Mouse (Mus musculus) lung, embryonic 14.5 days (tissue): Measurements from ENCODE around the gene Itpr2. TPM values are rescaled to one million over a fixed set of nuclear protein-coding genes. Genes with fewer than 3 reads are reported as not detected.

ENCODE experiments used
- ATAC-seq: fragments of 200-750 bp; cut with Nextera tagmentation; 2 replicates; pipeline ENCODE4 v1.8.0; 2017; ENCODE audit warnings: mild to moderate bottlenecking, moderate TSS enrichment, moderate library complexity; ENCODE audit not compliant: insufficient read depth
- DNase-seq: peaks from one replicate; pipeline ENCODE4 v3.0.0-alpha.2; 2015
- H3K27ac ChIP-seq: fragments of 300-500 bp; sonication (generic); 2 replicates; pipeline ENCODE4 v1.5.1; 2014; ENCODE audit warnings: low read depth, mild to moderate bottlenecking, moderate library complexity
- H3K27me3 ChIP-seq: fragments of 300-500 bp; sonication (generic); 2 replicates; pipeline ENCODE4 v1.6.1; 2014; ENCODE audit warnings: low read length, control low read depth; ENCODE audit not compliant: insufficient read depth
- H3K36me3 ChIP-seq: fragments of 300-500 bp; sonication (generic); 2 replicates; pipeline ENCODE4 v1.6.1; 2014; ENCODE audit warnings: control low read depth; ENCODE audit not compliant: insufficient read depth
- H3K4me1 ChIP-seq: fragments of 300-500 bp; sonication (generic); 2 replicates; pipeline ENCODE4 v1.6.1; 2014; ENCODE audit warnings: antibody characterized with exemption, control low read depth; ENCODE audit not compliant: insufficient read depth
- H3K4me2 ChIP-seq: fragments of 300-500 bp; sonication (generic); 2 replicates; pipeline ENCODE4 v1.6.1; 2014; ENCODE audit warnings: mild to moderate bottlenecking
- H3K4me3 ChIP-seq: fragments of 300-500 bp; sonication (generic); 2 replicates; pipeline ENCODE4 v1.5.1; 2014; ENCODE audit warnings: low read depth, low read length
- H3K9ac ChIP-seq: fragments of 300-500 bp; sonication (generic); 2 replicates; pipeline ENCODE4 v1.6.1; 2014
- H3K9me3 ChIP-seq: fragments of 300-500 bp; sonication (generic); 2 replicates; pipeline ENCODE4 v1.6.1; 2016; ENCODE audit warnings: low read depth, low read length, control low read depth
- CTCF ChIP-seq: IDR thresholded peaks from 2 replicates; pipeline ENCODE4 v1.5.1; 2016; ENCODE audit warnings: antibody characterized with exemption, low read depth
- WGBS: fragments of 180-500 bp; shearing (Covaris S2); extraction: QIAGEN DNeasy Blood & Tissue Kit; methylation state at CpG from one replicate; pipeline ENCODE4 v1.1.7; 2014; 5-methylcytosine and 5-hydroxymethylcytosine counted together
- polyA plus RNA-seq: library from polyadenylated mRNA; unstranded; fragments of >200 nt; fragmentation: Nextera tagmentation; extraction: Ambion mirVana; gene quantifications from 2 replicates; pipeline ENCODE4 v1.2.1, GENCODE M21; 2014

Gene Itpr2
- polyA plus RNA-seq, 1 experiment from 2014 or later: 13.1 TPM

- no peaks in the 10 kb centered on the region for H3K9me3 ChIP-seq
- no peak overlapping the region for H3K4me3 ChIP-seq
- TF ChIP-seq CTCF: no peak
- no peaks in the 10 kb centered on the region for H3K4me1 ChIP-seq
- H3K4me2 ChIP-seq: no peak overlapping the region
- no peak overlapping the region for H3K9ac ChIP-seq
- H3K27me3 ChIP-seq: no peaks in the 10 kb centered on the region
- DNase-seq: peak; percentile 26
- 51% methylated on average over 18 of the region's 18 CpGs for WGBS
- H3K36me3 ChIP-seq: no peaks in the 10 kb centered on the region
- H3K27ac ChIP-seq: no peak overlapping the region; the same call in 1 of the 2 replicates
- ATAC-seq: peak; percentile 14; the same call in 1 of the 2 replicates
Observed at GRCm38 (mm10) chr6:146080546-146081512, 421.2 kb downstream of the Itpr2 start.

DNA sequence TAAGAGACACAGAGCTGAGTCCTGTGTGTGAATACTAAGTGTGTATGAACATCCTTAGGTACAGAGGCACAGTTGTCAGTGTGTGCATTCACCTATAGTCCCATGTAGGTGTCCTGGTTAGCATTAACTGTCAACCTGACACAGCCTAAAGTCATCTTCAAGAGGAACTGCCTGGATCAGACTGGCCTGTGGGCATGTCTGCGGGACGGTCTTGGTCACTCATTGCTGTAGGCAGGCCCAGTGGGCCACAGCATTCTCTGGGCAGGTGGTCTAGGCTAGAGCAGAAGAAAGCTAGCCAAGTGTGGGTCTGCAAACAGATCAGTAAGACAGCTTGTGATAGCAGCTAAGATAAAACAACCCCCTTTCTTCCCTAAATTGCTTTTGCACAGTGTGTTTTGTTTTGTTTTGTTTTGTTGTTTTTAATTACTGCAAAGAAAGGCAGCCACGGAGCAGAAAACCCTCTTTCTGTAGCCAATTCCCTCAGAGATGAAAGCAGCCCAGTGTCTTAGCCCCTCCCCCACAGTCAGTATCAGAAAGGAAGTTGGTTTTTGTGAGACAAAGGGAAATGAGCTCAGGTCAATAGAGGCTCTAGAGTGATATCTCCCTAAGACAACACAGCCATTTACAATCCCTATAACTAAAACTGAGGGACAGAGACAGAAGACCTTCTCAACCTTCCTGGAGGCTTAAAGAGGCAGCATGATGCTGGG lies 422.1 kb downstream of the Itpr2 start:
- TF ChIP-seq CTCF: no peak
- Histone ChIP-seq H3K4me1 (no peaks in the 10 kb centered on the region), H3K27me3 (no peaks in the 10 kb centered on the region), H3K27ac (no peak overlapping the region), H3K4me2 (no peak overlapping the region), H3K36me3 (no peaks in the 10 kb centered on the region), H3K4me3 (no peak overlapping the region), H3K9me3 (no peaks in the 10 kb centered on the region), H3K9ac (no peak overlapping the region)
- ATAC-seq (no peak), DNase-seq (peak; percentile 29)
- WGBS: 59% methylated on average over 3 of the region's 3 CpGs

DNA sequence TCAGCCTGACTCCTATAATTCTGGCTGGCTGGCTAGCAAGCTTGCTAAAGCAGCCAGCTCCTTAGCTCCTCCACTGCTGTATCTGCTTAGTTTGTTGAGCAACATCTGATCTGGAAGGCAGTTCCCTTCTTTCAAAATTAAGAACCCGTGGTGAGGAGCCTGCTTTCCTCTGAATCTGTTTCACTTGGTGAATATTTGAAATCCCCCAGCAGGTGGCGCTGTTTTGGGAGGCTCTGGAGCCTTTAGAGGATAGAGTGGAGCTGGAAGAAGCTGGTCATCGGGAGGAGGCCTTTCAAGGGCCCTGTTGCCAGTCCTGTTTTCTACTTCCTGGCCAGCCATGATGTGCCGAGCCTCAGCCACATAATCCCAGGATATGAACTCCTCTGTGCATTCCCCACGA lies 422.8 kb downstream of the Itpr2 start:
- no peaks in the 10 kb centered on the region for H3K9me3 ChIP-seq
- peak; percentile 89 for DNase-seq
- H3K27me3 ChIP-seq: no peaks in the 10 kb centered on the region
- ATAC-seq: 0 out of 2 replicates have a peak, but pooled peaks have one; percentile 51
- no peak overlapping the region for H3K4me3 ChIP-seq
- TF ChIP-seq CTCF: peak; percentile 76
- no peak overlapping the region for H3K4me2 ChIP-seq
- 43% methylated on average over 5 of the region's 5 CpGs for WGBS
- H3K4me1 ChIP-seq: no peaks in the 10 kb centered on the region
- no peak overlapping the region for H3K27ac ChIP-seq
- H3K36me3 ChIP-seq: no peaks in the 10 kb centered on the region
- no peak overlapping the region for H3K9ac ChIP-seq

GRCm38 (mm10) chr6:146078136-146078535 lies 423.9 kb downstream of the Itpr2 start:
- no peak for ATAC-seq

DNA sequence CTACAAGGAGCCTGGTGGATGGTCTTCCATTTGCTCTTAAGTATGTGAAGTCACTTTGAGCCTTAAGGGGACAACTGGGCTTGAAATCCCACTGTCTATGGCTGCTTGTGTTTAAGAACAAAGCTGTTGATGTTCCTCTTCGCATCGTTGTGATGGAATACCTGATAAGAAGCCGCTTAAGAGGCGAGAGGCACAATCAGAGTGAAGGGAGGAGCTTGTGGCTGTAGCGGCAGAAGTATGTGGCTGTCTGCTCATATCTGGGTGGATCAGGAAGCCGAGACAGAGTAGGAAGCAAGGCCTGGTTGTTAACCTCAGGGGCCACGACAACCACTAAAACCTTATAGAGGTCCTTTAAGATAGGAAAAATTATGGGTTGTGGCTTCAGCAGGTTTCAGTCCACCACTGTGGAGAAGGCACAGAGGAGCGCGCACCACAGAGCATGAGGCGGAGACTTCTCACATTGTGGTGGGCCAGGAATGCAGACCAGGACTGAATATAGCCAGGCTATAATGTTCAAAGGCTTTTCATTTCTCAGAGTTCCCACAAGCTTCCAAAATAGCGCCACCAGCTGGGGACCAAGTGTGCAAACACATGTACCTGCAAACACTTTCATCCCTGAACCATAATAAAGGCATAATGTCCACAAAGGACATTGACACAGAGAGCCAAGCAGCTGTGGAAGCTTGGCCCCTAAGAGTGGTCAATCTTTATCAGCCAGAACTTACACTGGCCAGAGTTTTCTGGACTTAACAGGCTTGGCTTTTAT lies 424.7 kb downstream of the Itpr2 start:
- Histone ChIP-seq H3K4me1 (no peaks in the 10 kb centered on the region), H3K4me2 (no peak overlapping the region), H3K9me3 (no peaks in the 10 kb centered on the region), H3K9ac (no peak overlapping the region), H3K27me3 (no peaks in the 10 kb centered on the region), H3K36me3 (no peaks in the 10 kb centered on the region), H3K4me3 (no peak overlapping the region), H3K27ac (no peak overlapping the region)
- no peak for TF ChIP-seq CTCF
- DNase-seq: no peak
- WGBS: 63% methylated on average over 11 of the region's 11 CpGs
- no peak for ATAC-seq

More at GRCm38 (mm10) chr6:146078136-146078535, 423.9 kb downstream of the Itpr2 start:
- H3K27ac ChIP-seq: no peak overlapping the region
- H3K9ac ChIP-seq: no peak overlapping the region
- H3K27me3 ChIP-seq: no peaks in the 10 kb centered on the region
- DNase-seq: no peak
- WGBS: 86% methylated on average over 15 of the region's 15 CpGs
- no peaks in the 10 kb centered on the region for H3K9me3 ChIP-seq
- H3K4me3 ChIP-seq: no peak overlapping the region
- no peak for TF ChIP-seq CTCF
- H3K36me3 ChIP-seq: no peaks in the 10 kb centered on the region
- H3K4me2 ChIP-seq: no peak overlapping the region
- no peaks in the 10 kb centered on the region for H3K4me1 ChIP-seq

DNA sequence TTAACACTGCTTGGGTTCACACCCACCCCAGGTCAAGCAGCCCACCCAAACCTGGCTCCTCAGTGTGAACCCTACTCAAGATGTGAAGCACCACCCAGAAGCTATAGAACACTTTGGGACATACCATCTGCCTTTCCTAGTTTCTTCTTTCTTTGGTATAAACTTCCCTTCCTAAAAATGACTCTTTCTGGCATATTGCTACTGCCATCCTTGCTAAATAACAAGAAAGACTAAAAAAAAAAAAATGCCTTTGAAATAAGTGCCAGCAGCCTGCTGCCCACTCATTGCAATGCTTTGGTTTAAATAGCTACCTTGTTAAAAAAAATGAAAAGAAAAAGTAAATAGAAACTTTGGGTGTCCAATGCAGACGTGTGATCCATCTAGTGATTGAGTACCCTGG lies 429.2 kb downstream of the Itpr2 start:
- no peak overlapping the region for H3K4me2 ChIP-seq
- TF ChIP-seq CTCF: no peak
- H3K4me1 ChIP-seq: no peaks in the 10 kb centered on the region
- H3K27ac ChIP-seq: no peak overlapping the region
- no peaks in the 10 kb centered on the region for H3K27me3 ChIP-seq
- no peak for DNase-seq
- no peak for ATAC-seq
- H3K9me3 ChIP-seq: no peaks in the 10 kb centered on the region
- no peak overlapping the region for H3K4me3 ChIP-seq
- H3K36me3 ChIP-seq: no peaks in the 10 kb centered on the region
- no peak overlapping the region for H3K9ac ChIP-seq
- WGBS: 36% methylated on average over 1 of the region's 1 CpGs
